Mouse (Mus musculus): ENCODE data around the gene Farp2.

Farp2 gene

GRCm38 (mm10) chr1:93654798-93655197, 142.9 kb downstream of the Farp2 start:
- CTCF ChIA-PET = interaction anchor here in 1 of 4 experiments (1.4 kb wide), 1 partner anchor 14 kb away, joined by 3 read pairs; no protein-coding TSS in a partner anchor
- POLR2A ChIA-PET = no interaction called here

DNA sequence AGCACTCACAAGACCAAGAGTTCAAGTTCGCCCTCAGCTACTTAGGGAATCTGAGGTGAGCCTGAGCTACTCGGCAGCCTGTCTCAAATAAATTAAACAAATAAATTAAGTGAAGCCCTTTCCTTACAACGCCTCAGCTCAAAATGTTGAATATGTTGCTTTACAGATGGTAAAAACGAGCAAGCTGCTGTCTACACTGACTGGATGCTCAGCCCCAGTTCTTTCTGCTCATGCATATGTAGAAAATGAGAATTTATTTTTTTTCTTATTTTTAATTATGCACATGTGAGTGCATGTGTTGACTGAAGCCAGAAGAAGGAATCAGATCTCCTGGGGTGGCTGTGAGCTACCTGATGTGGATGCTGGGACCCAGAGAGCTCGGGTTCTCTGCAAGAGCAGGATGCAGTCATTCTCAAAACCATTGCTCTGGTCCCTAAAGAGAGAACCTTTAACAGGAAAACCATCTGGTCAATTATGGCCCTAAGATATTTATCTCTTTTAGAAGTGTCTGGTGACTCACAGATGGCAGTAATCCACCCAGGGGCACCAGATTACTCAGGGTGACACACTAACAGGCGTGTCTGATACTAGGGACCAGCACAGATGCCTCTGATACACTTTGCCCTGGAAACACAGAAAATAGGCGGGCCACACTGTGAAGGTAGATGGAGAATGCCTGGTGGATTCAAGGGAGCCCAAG, 144.6 kb downstream of the Farp2 start:
- ChIA-PET CTCF (interaction anchor here in 1 of 4 experiments (0.7 kb wide), 1 partner anchor 12 kb away, joined by 4 read pairs; no protein-coding TSS in a partner anchor), POLR2A (interaction anchor here in 3 of 4 experiments (0.6 to 1.3 kb wide), 5 partner anchors 11 to 178 kb away, joined by 3 to 4 read pairs (median 3); no protein-coding TSS in a partner anchor)

- ChIA-PET POLR2A (interaction anchor here in 1 of 4 experiments (1.3 kb wide), 1 partner anchor 21 kb away, joined by 4 read pairs; no protein-coding TSS in a partner anchor), CTCF (interaction anchor here in 1 of 4 experiments (1.2 kb wide), 1 partner anchor 75 kb away, joined by 3 read pairs; no protein-coding TSS in a partner anchor)
These were observed 145.1 kb downstream of the Farp2 start for GRCm38 (mm10) chr1:93657025-93657360.

DNA sequence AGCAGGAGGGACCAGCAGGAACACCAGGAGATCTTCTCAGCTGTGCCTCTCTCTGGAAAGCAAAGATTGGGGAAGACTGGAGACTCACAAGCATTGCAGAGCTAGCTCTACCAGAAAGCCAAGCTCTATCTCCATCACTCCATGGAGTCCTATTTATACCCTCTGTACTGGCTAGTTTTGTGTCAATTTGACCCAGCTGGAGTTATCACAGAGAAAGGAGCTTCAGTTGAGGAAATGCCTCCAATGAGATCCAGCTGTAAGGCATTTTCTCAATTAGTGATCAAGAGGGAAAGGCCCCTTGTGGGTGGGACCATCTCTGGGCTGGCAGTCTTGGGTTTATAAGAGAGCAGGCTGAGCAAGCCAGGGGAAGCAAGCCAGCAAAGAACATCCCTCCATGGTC, 146.7 kb downstream of the Farp2 start, which contains the start of gene Stk25:
Gene Stk25, minus strand, starts transcription at position 101 of the 400 bp plus-strand sequence.
- ChIA-PET POLR2A (interaction anchor here in 2 of 4 experiments (1.1 to 2.2 kb wide), 3 partner anchors 10 to 45 kb away, joined by 3 to 5 read pairs (median 4); no protein-coding TSS in a partner anchor), CTCF (interaction anchor here in 2 of 4 experiments (0.8 to 2.1 kb wide), 2 partner anchors 9 kb away, joined by 3 to 8 read pairs; no protein-coding TSS in a partner anchor)

DNA sequence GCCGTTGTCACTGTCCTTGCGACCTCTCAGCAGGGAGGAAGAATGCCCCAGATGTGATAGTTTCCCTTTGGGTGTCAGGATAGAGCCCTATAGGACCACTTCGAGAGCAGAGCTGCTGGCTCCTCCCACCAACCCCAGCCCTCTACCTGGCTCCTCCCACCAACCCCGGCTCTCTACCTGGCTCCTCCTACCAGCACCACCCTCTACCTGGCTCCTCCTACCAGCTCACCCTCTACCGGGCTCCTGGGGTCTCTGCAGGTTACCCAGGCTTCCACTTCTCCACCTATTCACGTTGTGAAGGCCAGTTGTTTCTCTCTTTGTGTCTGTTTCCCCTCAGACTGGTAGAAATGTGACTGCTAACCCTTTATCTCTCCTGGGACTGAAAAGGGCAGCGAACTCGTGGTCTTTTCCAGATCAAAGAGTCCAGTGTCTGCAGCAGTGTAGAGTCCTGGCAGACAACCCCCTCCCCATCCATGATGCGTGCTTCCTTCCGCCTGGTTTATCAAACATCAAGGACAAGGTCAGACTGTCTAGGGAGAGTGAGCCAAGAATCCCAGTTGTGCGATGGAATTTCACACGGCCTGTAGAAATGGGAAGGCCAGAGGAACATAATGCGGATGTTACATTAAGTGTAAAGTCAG, 156.0 kb downstream of the Farp2 start:
- ChIA-PET POLR2A (interaction anchor here in 3 of 4 experiments (0.6 to 4.1 kb wide), 33 partner anchors 8 to 566 kb away, joined by 3 to 19 read pairs (median 4); partner anchors contain the start of genes Bok (in 3 of the 3), Dtymk (in 2 of the 3), Ing5 (in 2 of the 3) and Farp2 (in 1 of the 3)), CTCF (interaction anchor here in 3 of 4 experiments (0.6 to 3.7 kb wide), 30 partner anchors 9 to 539 kb away, joined by 3 to 24 read pairs (median 3); partner anchors contain the start of genes Bok (in 2 of the 3), Stk25 (in 2 of the 3) and Ing5 (in 1 of the 3))

DNA sequence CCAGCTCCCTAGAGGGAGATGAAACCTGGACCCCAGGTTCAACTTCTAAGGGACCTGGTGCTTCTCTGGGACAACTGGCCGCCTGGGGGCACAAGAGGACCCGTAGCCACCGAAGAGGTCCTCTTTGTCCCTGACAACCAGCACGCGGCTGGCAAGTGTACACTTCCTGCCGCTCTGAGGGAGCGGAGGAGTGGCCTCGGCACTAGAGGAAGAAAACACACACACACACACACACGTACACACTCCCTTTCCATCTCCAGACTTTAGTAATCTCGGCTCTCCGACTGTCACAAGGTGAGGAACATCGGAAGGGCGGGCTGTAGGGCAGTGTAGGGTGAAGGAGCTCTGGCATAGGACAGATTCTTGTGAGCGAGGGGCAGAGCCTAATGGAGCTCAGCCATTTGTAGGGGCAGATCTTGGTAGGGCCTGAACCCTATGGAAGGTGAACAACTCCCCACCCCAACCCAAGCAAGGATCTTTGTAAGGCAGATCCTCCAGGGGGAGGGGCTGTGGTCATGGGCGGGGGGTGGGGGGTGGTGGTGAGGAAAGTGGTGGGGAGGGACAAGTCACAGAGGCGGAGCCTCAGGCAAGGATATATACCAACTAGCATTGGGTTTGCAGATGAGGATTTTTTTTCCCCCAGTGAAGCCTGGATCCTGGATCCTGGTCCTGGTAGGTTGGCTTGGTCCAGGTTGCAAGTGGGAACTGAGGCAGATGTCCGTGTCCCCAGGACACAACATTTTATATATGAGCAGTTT, 157.1 kb downstream of the Farp2 start:
- POLR2A ChIA-PET = interaction anchor here (0.6 to 4.1 kb wide), 36 partner anchors 10 to 363 kb away, joined by 3 to 19 read pairs (median 4); partner anchors contain the start of genes Bok (in 3 of the 4), Farp2 (in 2 of the 4), Ing5 (in 2 of the 4) and Stk25 (in 2 of the 4)
- CTCF ChIA-PET = interaction anchor here in 3 of 4 experiments (0.6 to 3.7 kb wide), 26 partner anchors 8 to 937 kb away, joined by 3 to 24 read pairs (median 4); partner anchors contain the start of genes Bok (in 2 of the 3) and Stk25 (in 1 of the 3)

DNA sequence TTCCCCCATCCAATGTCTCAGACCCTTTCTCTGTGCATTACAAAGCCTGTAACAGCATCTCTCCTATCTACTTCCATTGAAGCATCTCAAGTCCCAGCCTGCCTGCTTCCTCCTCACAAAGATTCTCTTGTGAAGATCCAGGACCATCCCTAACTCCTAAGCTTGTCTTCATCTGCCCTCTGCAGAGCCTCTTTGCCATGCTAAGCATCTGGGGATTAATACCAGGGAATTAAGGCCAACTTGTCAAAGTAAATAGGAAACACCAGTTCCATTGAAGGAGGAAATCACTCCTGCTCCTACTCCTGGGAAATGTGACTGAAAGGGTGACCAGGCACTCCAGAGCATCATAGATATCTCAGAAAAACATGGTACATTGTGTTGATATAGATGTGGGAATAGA, 158.1 kb downstream of the Farp2 start:
- ChIA-PET POLR2A (interaction anchor here in 3 of 4 experiments (1.0 to 4.1 kb wide), 12 partner anchors 9 to 112 kb away, joined by 3 to 19 read pairs (median 5); partner anchors contain the start of genes Bok (in 2 of the 3) and Stk25 (in 2 of the 3)), CTCF (interaction anchor here in 1 of 4 experiments (1.2 to 3.7 kb wide), 2 partner anchors 16 to 65 kb away, joined by 3 to 24 read pairs; partner anchors contain the start of gene Bok)
